Mouse (Mus musculus) stomach, postnatal 0 days (tissue): Measurements from ENCODE around the gene Ankrd17. TPM values are rescaled to one million over a fixed set of nuclear protein-coding genes. Genes with fewer than 3 reads are reported as not detected.

Source experiments
- ATAC-seq: fragments of 200-750 bp; cut with Nextera tagmentation; 2 replicates; pipeline ENCODE4 v1.8.0; 2017; ENCODE audit not compliant: low FRiP score, low TSS enrichment
- DNase-seq: peaks from one replicate; pipeline ENCODE4 v3.0.0-alpha.2; 2016; ENCODE audit warnings: low spot score
- H3K27ac ChIP-seq: fragments of 300-500 bp; sonication (generic); replicated peaks from 2 replicates; pipeline ENCODE4 v1.5.1; 2014; ENCODE audit warnings: mild to moderate bottlenecking, control low read depth
- H3K27me3 ChIP-seq: fragments of 300-500 bp; sonication (generic); 2 replicates; pipeline ENCODE4 v1.6.1; 2014; ENCODE audit warnings: low read length; ENCODE audit not compliant: control insufficient read depth, insufficient read depth
- H3K36me3 ChIP-seq: fragments of 300-500 bp; sonication (generic); 2 replicates; pipeline ENCODE4 v1.6.1; 2014; ENCODE audit warnings: low read length, mixed read lengths; ENCODE audit not compliant: control insufficient read depth, insufficient read depth
- H3K4me1 ChIP-seq: fragments of 300-500 bp; sonication (generic); replicated peaks from 2 replicates; pipeline ENCODE4 v1.6.1; 2014; ENCODE audit warnings: antibody characterized with exemption; ENCODE audit not compliant: control insufficient read depth, insufficient read depth
- H3K4me2 ChIP-seq: fragments of 300-500 bp; sonication (generic); replicated peaks from 2 replicates; pipeline ENCODE4 v1.6.1; 2014; ENCODE audit warnings: low read depth, mild to moderate bottlenecking, control low read depth, moderate library complexity
- H3K4me3 ChIP-seq: fragments of 300-500 bp; sonication (generic); 2 replicates; pipeline ENCODE4 v1.5.1; 2014; ENCODE audit warnings: low read depth, low read length, control low read depth
- H3K9ac ChIP-seq: fragments of 300-500 bp; sonication (generic); 2 replicates; pipeline ENCODE4 v1.6.1; 2014; ENCODE audit warnings: mild to moderate bottlenecking, low read length, control low read depth, mixed read lengths
- H3K9me3 ChIP-seq: fragments of 300-500 bp; sonication (generic); 2 replicates; pipeline ENCODE4 v1.6.1; 2016; ENCODE audit warnings: low read length; ENCODE audit not compliant: control insufficient read depth
- CTCF ChIP-seq: IDR thresholded peaks from 2 replicates; pipeline ENCODE4 v1.5.1; 2016; ENCODE audit warnings: antibody characterized with exemption, low read depth, mild to moderate bottlenecking, moderate library complexity
- EP300 ChIP-seq: optimal IDR thresholded peaks from 2 replicates; pipeline ENCODE3; 2016; ENCODE audit warnings: antibody characterized with exemption
- WGBS: fragments of 180-500 bp; shearing (Covaris S2); extraction: QIAGEN DNeasy Blood & Tissue Kit; methylation state at CpG from one replicate; pipeline ENCODE4 v1.1.7; 2014; 5-methylcytosine and 5-hydroxymethylcytosine counted together
- polyA plus RNA-seq: library from polyadenylated mRNA; unstranded; fragments of >200 nt; fragmentation: Nextera tagmentation; extraction: Ambion mirVana; gene quantifications from 2 replicates; pipeline ENCODE4 v1.2.1, GENCODE M21; 2015

Gene Ankrd17
- polyA plus RNA-seq, 1 experiment from 2014 or later, result 12.5 TPM

- Histone ChIP-seq H3K27me3 (no peaks in the 10 kb centered on the region), H3K4me2 (peak overlapping the region; percentile 72), H3K36me3 (no peaks in the 10 kb centered on the region), H3K4me3 (peak overlapping the region; percentile 84), H3K9ac (peak overlapping the region; percentile 99), H3K9me3 (no peaks in the 10 kb centered on the region), H3K4me1 (no peaks in the 10 kb centered on the region), H3K27ac (peak overlapping the region; percentile 100)
- under 1% methylated on average over 50 of the region's 61 CpGs for WGBS
- DNase-seq (peak; percentile 70), ATAC-seq (peak; percentile 8; the same call in 1 of the 2 replicates)
- TF ChIP-seq EP300, result no peak
- peak; percentile 14; the same call in 1 of the 2 replicates for TF ChIP-seq CTCF
Measured at GRCm38 (mm10) chr5:90365141-90365951, 1.0 kb downstream of the Ankrd17 start.

- peak; percentile 81 for DNase-seq
Measured at GRCm38 (mm10) chr5:90364526-90364925, 1.9 kb downstream of the Ankrd17 start.

GRCm38 (mm10) chr5:90355824-90356223 is 10.6 kb downstream of the Ankrd17 start:
- H3K9me3 ChIP-seq, result no peaks in the 10 kb centered on the region
- 78% methylated on average over 3 of the region's 3 CpGs for WGBS
- H3K4me1 ChIP-seq, result no peaks in the 10 kb centered on the region
- TF ChIP-seq CTCF (no peak), EP300 (no peak)
- H3K36me3 ChIP-seq, result 0 out of 2 replicates have a peak, but pooled peaks cover 2% of the 10 kb centered on the region
- H3K27me3 ChIP-seq, result no peaks in the 10 kb centered on the region
- no peak overlapping the region for H3K4me3 ChIP-seq
- H3K27ac ChIP-seq, result no peak overlapping the region
- H3K9ac ChIP-seq, result no peak overlapping the region
- DNase-seq (no peak), ATAC-seq (no peak)
- no peak overlapping the region for H3K4me2 ChIP-seq

More at GRCm38 (mm10) chr5:90364526-90364925, 1.9 kb downstream of the Ankrd17 start:
- ATAC-seq, result peak; percentile 22; the same call in 1 of the 2 replicates
- peak overlapping the region; percentile 99 for H3K9ac ChIP-seq
- no peaks in the 10 kb centered on the region for H3K9me3 ChIP-seq
- peak; percentile 81 for TF ChIP-seq CTCF
- TF ChIP-seq EP300, result peak; percentile 41
- WGBS, result under 1% methylated on average over 6 of the region's 6 CpGs
- no peak overlapping the region for H3K27ac ChIP-seq
- H3K4me1 ChIP-seq, result no peaks in the 10 kb centered on the region
- peak overlapping the region; percentile 72 for H3K4me2 ChIP-seq
- H3K36me3 ChIP-seq, result no peaks in the 10 kb centered on the region
- H3K27me3 ChIP-seq, result no peaks in the 10 kb centered on the region
- peak overlapping the region; percentile 84 for H3K4me3 ChIP-seq

- ATAC-seq, result no peak
- no peaks in the 10 kb centered on the region for H3K4me1 ChIP-seq
- DNase-seq, result no peak
- H3K9ac ChIP-seq, result no peak overlapping the region
- H3K27me3 ChIP-seq, result no peaks in the 10 kb centered on the region
- no peaks in the 10 kb centered on the region for H3K9me3 ChIP-seq
- H3K27ac ChIP-seq, result no peak overlapping the region
- H3K4me3 ChIP-seq, result no peak overlapping the region
- H3K36me3 ChIP-seq, result 0 out of 2 replicates have a peak, but pooled peaks cover 2% of the 10 kb centered on the region
- 86% methylated on average over 4 of the region's 4 CpGs for WGBS
- TF ChIP-seq EP300, result no peak
- TF ChIP-seq CTCF, result no peak
- no peak overlapping the region for H3K4me2 ChIP-seq
Measured at GRCm38 (mm10) chr5:90353552-90354317, 12.6 kb downstream of the Ankrd17 start.

- WGBS, result 93% methylated on average over 3 of the region's 3 CpGs
- TF ChIP-seq EP300 (no peak), CTCF (no peak)
- ATAC-seq, result no peak
Measured at GRCm38 (mm10) chr5:90346877-90347276, 19.5 kb downstream of the Ankrd17 start.

More at GRCm38 (mm10) chr5:90346877-90347276, 19.5 kb downstream of the Ankrd17 start:
- no peaks in the 10 kb centered on the region for H3K27me3 ChIP-seq
- no peak overlapping the region for H3K4me2 ChIP-seq
- H3K36me3 ChIP-seq, result no peaks in the 10 kb centered on the region
- H3K4me3 ChIP-seq, result no peak overlapping the region
- no peak overlapping the region for H3K9ac ChIP-seq
- H3K9me3 ChIP-seq, result no peaks in the 10 kb centered on the region
- no peaks in the 10 kb centered on the region for H3K4me1 ChIP-seq
- no peak for DNase-seq
- H3K27ac ChIP-seq, result no peak overlapping the region
